Mouse (Mus musculus): Measurements from ENCODE around the gene Rlf.
"Not testable (repeated sequence)": the region's sequence is repeated elsewhere in the genome, so short reads cannot be mapped to it uniquely, and the experiment has no call there.

The Rlf gene

DNA sequence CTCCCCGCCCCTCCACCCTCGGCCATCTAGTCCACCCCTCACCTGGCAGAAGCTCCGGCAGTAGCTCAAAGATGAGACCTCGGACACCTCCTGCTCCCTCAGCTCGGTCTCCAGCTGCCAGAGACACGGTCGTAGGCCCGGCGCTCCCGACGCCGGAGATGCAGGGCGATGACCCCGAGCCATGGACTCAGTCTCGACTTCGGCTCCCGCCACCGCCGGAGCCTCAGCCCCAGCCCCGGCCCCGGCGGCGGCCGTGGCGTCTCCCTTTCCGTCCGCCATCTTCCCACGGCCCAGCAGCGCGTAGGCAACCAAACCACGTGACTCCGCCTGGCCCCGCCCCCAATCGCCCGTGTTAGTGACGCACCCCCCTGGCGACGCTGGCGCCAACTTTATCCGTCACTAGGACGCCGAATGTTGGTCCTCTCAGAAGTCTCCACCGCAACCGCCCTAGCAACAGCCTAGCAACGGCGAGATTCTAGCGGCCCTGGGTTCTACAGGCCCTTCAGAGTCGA lies at the start of gene Rlf:
Rlf (minus strand) TSS at position 292 of the 512 bp plus-strand sequence.
- peak; percentile 100 for DNase-seq

DNA sequence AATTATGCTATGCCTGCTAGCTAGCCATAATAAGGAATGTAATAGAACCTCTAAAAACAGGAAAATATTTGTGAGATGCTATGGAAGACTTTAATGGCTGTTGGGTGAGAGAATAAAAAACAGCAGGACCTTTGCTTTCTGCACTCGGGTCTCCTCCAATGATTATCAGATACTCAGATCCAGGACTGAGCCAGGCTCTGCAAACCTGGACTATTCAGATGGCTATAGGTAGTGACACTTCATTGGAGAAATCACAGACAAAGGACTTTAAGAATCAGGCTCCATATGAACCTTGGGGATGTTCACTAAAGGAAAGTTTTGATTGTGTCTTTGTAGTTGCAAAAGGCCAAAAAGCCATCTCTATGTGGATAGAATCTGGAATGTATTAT lies 26.7 kb upstream of the Rlf start:
- no peak for DNase-seq

DNA sequence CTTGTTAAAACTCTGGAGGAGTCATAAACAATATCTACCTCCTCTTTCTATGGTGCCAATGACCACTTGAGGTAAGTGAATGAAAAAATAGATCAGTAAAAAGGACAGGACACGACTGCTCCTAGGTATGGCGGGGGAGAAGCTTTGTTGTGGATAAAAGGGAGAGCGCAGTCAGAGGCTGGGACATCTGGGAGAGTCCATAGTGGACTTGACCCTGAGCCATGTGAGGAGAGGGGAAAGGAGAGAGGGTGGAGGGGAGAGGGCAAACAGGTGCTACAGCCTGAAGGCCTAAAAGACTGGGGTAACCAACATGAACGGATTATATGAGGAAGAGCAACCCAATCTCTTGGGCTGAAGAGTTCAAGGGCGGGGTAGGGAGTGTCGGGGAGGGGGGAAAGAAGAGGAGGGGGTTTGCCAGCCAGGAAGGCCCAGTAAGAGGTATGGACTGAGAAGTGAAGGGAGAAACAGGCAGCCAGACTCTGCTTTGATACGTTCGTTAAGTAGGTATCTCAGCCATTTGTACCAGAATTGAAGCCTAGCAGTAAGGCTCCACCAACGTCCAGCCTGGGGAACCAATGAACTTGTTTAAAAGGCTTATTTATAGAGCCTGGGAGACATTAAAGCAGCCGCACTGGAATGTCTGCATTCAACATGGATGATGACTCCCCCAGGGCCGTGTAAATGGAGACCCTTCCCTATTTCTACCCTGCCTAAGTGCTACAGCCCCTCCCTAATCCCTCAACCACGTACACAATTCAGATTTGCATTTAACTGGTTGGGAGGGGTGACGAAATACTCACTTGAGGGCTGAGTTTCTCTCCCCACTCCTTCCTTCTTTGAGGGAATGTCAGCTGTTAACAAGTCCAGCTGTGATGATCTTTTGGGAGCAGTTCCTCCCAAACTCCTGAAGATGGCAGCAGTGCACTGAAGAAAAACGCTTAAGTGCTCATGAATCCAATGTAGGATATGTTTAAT lies 26.0 kb upstream of the Rlf start:
- no peak for DNase-seq

DNA sequence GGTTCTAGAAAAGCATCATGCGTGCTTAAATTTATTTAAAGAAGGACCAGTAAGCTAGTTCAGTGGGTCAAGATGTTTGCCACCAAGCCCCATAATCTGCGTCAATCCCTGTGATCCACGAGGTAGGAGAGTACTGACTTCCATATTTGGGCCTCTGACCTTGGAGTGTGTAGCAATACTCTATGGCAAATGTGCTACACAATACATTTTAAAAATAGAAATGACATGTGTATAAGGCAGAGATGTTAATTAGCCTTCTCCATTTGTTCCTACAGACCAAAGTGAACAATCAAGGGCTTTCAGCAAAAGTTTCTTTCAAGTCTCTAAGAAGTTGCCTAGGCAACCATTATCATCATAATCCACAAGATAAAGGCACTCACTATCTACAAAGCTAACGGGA lies 25.0 kb upstream of the Rlf start:
- no peak for DNase-seq

DNA sequence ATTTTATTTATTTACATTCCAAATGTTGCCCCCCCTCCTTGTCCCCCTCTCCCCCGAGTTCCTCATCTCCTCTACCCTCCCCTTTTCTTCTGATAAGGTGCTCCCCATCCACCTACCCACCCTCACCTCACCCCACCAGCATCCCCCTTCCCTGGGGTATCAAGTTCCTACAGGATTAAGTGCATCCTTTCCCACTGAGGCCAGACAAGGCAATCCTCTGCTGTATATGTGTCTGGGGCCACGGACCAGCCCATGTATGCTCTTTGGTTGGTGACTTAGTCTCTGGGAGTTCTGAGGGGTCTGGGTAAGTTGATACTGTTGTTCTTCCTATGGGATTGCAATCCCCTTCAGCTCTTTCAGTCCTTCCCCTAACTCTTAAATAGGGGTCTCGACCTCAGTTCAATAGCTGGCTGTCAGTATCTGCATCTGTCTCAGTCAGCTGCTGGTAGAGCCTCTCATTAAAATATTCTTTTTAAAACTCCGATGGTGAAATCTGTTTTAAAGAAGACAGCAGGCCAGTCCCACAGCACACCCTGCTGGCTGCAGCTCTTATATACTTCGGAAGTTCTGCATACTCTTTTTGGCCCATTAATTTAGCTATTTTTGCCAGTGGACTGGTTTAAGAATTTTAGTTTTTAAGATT lies 17.0 kb upstream of the Rlf start:
- peak; percentile 22 to 35 for DNase-seq

DNA sequence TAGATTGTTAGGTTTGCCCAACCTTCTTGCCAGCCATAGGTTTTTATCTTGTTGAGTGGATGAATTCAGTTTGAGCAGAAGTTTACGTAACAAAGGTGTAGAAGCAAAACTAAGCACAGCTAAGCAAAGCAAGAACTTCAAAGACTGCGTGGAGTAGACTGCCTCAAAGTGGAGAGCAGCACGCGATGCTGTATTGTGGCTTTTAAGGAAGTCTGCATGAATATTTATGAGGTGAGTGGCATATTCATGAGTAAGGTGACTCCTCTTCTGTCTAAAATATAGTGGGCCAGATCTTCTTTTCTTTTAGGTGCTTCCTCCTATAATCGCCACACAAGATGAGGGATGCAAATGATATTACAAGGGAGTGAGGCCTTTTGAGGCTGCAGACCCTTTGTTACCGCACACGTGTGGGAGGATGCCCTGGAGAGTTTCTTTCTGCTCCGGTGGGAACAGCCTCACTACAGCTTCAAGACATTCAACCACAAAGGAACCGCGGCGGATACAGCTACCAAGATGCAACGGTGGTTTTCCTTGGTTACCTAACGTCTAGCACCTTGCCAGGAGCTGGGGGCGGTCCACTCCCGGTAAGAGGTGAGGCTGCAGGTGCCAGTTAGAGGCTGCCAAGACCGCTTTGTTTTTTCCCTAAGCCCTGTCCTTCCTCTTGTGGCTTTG lies 16.2 kb upstream of the Rlf start:
- no peak for DNase-seq

DNA sequence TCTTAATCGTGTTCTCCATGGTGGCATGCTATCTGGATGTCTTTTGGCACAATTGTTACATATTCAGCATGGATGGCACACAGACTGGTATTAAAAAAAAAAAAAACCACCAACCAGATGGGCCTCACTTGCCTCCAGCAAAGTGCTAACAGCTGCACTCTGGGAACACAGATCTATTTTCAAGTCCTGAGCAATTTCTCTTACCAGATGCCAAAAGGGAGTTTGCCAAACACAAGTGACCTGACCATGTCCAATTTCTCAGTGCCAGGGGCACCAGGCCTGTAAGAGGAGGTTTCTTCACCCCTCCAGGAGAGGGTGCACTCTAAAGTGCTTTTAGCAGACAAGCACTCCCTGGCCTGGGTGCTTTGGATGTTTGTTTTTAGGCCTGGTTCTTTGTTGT lies 12.2 kb upstream of the Rlf start:
- DNase-seq = no peak

DNA sequence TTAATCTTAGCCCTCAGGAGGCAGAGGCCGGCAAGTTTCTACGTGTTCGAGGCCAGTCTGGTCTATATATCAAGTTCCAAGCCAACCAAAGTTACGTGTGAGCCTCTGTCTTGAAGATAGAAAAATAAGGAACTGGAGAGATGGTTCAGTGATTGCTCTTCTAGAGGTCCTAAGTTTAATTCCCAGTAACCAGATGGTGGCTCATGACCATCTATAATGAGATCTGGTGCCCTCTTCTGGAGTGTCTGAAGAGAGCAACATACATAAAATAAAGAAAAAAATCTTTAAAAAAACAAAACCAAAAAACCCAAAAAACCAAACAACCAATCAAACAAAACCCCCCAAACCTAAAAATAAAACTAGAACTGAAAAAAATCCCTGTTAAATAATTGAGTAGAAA lies 10.3 kb upstream of the Rlf start:
- no peak for DNase-seq

DNA sequence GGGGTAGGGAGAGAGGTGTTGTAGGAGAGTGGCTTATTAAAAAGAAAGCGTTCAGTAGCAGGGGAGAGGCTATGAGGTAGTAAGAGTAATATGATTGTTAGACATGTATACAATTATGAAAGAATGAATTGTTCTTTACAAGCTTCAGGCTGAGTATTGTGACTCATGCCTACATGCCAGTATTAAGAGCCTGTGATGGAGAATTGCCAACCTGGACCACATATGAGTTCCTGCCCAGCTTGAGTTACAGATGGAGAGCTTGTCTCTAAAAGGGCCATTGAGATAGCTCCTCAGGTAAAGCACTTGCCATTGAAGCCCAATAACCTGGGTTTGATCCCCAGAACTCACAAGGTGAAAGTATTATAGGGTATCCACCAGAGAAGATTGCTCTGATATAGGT lies 8.3 kb upstream of the Rlf start:
- no peak for DNase-seq

DNA sequence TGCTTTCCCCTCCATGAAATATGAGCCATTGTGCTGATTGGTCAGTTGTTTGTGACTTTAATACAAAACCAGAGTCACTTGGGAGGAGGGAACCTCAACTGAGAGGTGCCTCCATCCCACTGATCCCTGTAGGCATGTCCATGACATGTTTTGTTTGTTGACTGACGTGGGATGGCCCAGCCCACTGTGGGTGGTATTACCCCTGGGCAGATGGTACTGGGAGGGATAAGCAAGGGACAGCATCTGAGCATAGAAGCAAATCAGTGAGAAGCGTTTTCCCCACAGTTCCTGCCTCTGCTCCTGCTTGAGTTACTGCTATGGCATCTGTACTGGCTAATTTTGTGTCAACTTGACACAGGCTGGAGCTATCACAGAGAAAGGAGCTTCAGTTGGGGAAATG lies 1.3 kb upstream of the Rlf start:
- DNase-seq = no peak

DNA sequence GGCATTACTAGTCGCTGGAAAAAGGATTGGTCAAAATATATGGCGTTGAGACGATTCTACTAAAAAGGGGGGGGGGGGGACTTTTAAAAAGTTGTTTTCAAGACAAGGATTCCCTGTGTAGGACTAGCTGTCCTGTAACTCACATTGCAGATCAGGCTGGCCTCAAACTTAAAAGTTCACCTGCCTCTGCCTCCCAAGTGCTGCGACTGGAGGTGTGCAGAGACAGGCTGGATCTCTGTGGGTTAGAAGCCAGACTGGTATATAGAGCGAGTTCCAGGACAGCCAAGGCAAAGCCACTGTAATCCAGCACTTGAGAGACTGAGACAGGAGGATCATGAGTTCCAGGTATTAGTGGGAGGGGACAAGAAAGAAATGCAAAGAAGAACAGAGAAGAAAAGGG lies 605 bp upstream of the Rlf start:
- peak; percentile 6 for DNase-seq

DNA sequence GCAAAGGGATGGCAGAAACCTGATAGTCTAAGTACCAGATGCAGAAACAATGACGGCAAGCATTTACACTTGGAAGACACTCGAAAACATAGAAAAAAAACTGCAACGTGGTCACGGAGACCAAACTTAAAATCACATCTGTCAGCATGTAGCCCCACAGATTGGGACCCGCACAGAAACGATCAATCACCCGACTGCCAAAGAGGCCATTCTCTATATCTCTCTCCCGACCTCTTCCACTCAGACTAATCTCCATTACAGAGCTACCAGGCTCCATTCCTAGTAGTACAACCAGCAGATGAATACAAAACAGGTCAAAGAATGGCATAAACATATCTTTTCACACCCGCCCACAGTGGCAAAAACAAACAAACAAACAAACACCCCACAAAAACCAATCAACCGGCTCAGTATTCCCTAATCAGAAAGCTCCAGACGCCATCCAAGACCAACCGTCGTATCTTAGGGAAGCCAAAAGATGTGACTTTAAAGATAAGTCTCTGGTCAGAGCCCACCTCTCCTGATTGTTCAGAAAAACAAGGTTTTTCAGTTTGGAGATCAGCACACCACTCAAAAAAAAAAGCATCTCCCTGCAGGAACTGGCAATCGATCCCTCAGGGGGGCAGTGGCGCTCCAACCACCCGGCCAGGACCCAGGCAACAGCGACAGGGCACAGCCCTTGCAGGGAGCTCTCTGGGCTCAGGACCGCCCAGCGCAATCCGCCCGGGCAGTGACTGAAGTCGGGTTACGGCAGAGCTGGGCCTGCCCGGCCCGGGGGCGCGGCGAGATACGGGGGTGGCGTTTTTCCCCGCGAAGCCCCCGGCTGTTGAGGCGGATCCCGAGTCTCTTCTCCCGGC lies 720 bp downstream of the Rlf start:
- DNase-seq = peak in 1 of 2 experiments; percentile 54

DNA sequence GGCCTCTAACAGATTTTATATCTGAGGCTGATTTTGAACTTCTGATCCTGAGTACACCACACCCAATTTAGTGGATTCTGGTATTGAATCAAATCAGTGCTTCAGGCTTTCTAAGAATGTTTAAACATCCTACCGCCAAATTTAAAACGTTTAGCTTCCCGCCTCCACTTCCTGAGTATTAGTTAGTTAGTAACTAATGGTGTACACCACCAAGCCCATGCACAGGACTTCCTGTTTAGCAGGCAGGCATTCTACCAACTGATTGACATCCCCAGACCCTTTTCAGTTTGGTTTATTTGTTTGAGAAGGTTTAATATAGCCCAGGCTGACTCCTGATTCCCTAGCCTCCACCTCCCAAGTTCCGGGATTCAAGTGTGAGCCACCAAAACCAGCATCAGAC lies 6.0 kb downstream of the Rlf start:
- DNase-seq = no peak

DNA sequence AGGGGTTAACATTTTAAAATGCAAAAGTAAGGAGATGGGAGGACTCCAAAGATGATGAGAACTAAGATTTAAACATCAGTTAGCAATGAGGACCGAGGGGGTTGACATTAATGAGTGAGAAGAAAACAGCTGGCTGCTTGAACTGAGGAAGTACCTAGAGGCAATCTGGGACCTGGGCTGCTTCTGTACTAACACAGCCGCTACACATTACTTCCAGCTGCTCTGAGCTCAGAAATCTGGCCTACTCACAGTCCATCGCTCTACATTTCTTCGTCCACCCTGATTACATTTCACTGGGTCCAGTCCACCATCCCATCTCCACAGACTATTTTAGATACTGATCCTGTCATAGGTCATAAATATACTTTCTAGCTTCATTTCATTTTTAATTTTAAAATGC lies 17.0 kb downstream of the Rlf start:
- DNase-seq = no peak

DNA sequence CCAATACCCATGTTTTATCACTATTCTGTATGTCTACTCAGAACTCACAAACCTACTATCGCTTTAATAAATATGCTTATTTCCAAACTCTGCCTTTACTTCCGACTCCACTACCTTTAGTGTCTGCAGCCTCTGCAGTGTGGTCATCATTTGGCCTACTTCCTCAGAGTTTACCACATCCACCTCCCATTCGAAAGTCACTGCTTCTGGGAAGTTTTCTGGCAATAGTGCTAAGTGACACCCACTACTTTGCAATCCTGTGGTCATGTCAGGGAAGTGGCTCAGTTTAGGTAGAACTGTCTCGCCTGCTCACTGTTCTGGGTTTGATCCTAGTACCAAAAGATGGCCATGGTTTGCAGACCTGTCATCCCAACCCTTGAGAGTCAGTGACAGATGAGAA lies 17.9 kb downstream of the Rlf start:
- no peak for DNase-seq

DNA sequence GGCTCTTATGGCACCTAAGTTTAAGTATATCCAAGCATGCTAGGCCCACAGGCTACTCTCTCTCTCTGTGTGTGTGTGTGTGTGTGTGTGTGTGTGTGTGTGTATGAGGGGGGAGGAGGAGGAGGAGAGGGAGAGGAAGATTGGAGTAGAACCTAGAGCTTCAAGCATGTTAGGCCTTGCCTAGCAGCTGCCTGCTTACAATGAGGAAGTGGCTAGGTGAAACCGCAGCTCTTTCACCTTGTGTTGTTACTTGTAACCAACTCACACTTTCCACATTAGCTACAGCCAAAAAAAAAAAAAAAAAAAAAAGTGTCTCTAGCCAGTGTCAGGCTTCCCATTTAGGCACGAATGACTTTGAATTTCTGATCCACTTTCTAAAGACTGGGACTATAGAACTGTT lies 18.7 kb downstream of the Rlf start:
- DNase-seq = no peak

DNA sequence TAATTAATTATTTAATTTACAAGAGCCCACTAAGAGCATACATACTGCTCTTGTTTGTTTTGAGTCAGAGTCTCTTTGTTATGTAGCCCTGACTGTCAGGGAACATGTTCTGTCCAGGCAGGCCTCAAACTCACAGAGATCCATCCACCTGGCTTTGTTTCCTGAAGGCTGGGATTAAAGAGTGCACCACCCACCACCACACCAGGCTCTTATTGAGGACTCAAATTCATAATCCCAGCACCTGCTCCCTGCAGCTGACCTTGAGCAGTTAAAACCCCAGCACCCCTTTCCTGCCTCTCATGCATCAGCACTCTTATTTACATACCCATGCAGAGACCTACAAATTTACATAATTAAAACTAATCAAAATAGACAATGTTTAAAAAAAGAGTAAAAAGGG lies 20.1 kb downstream of the Rlf start:
- no peak for DNase-seq

DNA sequence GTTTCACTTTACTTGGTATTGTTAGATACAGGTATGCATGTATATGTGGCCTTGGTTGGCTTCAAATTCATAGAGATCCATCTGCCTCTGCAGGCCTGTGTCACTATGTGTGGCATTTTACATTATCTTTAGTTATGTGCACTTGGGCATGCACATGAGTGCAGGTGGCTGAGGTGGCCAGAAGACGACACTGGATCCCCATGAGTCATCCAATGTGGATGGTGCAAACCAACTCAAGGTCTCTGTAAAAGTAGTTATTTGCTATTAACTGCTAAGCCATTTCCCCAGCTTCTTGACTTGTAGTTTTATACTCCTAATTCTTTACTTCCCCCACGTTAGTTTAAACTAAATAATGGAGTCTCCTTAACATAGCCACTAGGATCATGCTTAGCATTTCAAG lies 22.6 kb downstream of the Rlf start:
- no peak for DNase-seq

DNA sequence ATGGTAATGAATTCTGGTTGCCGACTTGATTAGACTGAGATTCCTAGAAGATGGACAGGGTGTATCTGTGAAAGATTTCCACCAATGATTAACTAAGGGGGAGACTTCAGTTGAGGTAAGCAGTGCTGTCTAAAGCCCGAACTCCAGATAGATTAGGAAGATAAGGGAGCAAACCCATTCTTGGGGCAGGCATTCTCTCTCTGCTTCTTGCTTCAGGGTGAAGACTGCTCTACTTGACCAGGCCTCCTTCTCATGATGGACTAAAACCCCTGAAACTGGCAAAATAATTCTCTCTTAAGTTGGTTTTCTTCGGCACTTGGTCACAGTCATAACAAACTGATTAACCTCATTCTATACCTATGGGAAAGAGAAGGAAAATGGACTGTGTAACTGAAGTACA lies 25.5 kb downstream of the Rlf start:
- no peak for DNase-seq

DNA sequence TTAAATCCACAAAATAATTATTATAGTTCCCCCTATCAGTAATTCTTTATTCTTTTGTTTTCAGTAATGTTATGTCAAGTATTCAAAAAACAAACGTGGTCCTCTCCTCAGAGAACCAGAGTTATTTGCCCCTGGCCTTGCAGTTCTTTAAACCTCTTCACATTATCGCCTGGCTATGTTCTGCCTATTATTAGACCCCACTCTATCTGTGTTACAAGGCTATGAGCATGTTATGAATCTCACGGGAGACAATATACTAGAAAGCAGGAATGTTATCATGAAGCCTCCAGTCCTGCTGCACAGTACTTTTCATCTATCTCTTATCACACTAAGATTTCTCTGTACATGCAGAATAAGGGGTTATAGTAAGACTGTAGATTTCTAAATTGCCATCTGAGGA lies 35.2 kb downstream of the Rlf start:
- DNase-seq = no peak

DNA sequence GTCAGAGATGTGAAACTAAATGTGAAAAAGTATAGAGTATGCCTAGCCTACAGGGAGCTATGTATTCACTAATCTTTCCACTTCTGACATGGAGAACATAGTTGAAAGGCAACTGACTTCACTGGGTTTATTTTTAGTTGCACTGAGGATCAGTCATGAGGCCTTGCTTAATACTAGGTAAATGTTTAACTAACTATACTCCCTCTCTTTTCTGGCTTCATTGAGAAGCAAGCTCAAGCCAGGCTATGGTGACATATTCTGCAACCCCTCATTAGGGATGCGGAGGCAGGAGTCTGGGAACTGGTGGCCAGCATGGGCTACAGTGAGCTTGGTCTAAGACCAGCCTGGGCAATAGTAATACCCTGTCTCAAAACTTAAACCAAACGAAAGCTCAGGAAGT lies 47.2 kb downstream of the Rlf start:
- DNase-seq = no peak

DNA sequence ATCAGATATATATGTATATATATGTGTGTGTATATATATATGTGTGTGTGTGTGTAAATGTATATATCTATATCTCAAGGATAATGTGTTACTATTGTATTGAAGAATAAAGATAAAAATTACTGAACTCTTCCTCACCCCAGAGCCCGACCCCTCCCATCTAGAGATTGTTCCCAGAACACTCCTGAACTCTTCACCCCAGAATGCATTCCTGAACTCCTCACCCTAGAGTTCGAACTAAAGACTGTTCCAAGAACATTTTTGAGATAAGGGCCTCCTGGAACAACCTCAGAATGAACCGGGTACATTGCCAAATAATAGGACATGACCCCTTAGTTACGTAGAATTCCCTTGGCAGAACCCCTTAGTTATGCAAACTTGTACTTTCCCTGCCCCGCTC lies 48.2 kb downstream of the Rlf start:
- DNase-seq = not testable (repeated sequence)
